Comparison of ENCODE assay signal across 34 mouse cellular contexts in genomic region chr9:64834418-64834817, GRCm38 (mm10). TPM values are rescaled to one million over a fixed set of nuclear protein-coding genes. Genes with fewer than 3 reads are reported as not detected.
A peak's percentile ranks its signal among the peaks of the same experiment; 100 is the strongest.
DNase-seq lines count a peak whose midpoint lies in the region; ATAC-seq lines count a peak whose summit lies in the region.
"Had no signal": no experiment of that assay in that cellular context is flagged by ENCODE, and none has a peak within 500 bp of the region (broad histone marks: within the 10 kb centered on the region; RNA-seq: fewer than 3 reads in every experiment).

No protein-coding gene starts in this region.

- peak overlapping the region; percentile 25; the same call in 1 of the 2 replicates for H3K27ac ChIP-seq in liver, embryonic 11.5 days (ENCODE audit: low read depth, low read length)
- H3K27ac ChIP-seq in liver, embryonic 16.5 days (ENCODE audit: low read length) = peak overlapping the region; percentile 61
- H3K27ac ChIP-seq: embryonic facial prominence, embryonic 10.5 days; embryonic facial prominence, embryonic 15.5 days; forebrain, embryonic 10.5 days; forebrain, embryonic 15.5 days; hindbrain, embryonic 12.5 days; hindbrain, postnatal 0 days; intestine, embryonic 15.5 days; macrophage; midbrain, embryonic 10.5 days; midbrain, embryonic 15.5 days; neural tube, embryonic 15.5 days; stomach, postnatal 0 days had no signal

- H3K9me3 ChIP-seq in liver, embryonic 11.5 days (ENCODE audit: control insufficient read depth, low read length) = no peaks in the 10 kb centered on the region
- H3K9me3 ChIP-seq in liver, embryonic 16.5 days (replicated peaks; ENCODE audit: control insufficient read depth, low read length) = no peaks in the 10 kb centered on the region
- H3K9me3 ChIP-seq: embryonic facial prominence, embryonic 10.5 days; embryonic facial prominence, embryonic 15.5 days; forebrain, embryonic 10.5 days; forebrain, embryonic 15.5 days; hindbrain, embryonic 12.5 days; intestine, embryonic 15.5 days; midbrain, embryonic 10.5 days; midbrain, embryonic 15.5 days; neural tube, embryonic 15.5 days had no signal

- 57% methylated on average over 3 of the region's 3 CpGs for WGBS in liver, embryonic 11.5 days
- WGBS in liver, embryonic 16.5 days (ENCODE audit: insufficient replicate concordance) = 32% methylated on average over 3 of the region's 3 CpGs

- peak overlapping the region; percentile 36 for H3K4me2 ChIP-seq in liver, embryonic 11.5 days
- H3K4me2 ChIP-seq in liver, embryonic 16.5 days (ENCODE audit: low read depth, low read length) = peak overlapping the region; percentile 49
- H3K4me2 ChIP-seq: embryonic facial prominence, embryonic 15.5 days; forebrain, embryonic 15.5 days; heart, embryonic 11.5 days; hindbrain, embryonic 12.5 days; intestine, embryonic 15.5 days; midbrain, embryonic 15.5 days; neural tube, embryonic 15.5 days had no signal

- no peak overlapping the region for H3K4me3 ChIP-seq in liver, embryonic 11.5 days (ENCODE audit: low read depth, low read length)
- no peak overlapping the region for H3K4me3 ChIP-seq in liver, embryonic 16.5 days (ENCODE audit: low read depth, low read length)
- H3K4me3 ChIP-seq: embryonic facial prominence, embryonic 10.5 days; embryonic facial prominence, embryonic 15.5 days; forebrain, embryonic 10.5 days; forebrain, embryonic 15.5 days; hindbrain, embryonic 12.5 days; intestine, embryonic 15.5 days; midbrain, embryonic 10.5 days; midbrain, embryonic 15.5 days; neural tube, embryonic 15.5 days had no signal

- ATAC-seq in common myeloid progenitor, adult 5-6 weeks (replicated peaks; ENCODE audit: low read depth, poor library complexity, severe bottlenecking) = peak; percentile 12; the same call in 1 of the 2 replicates
- peak; percentile 88 for ATAC-seq in liver, embryonic 11.5 days (replicated peaks; ENCODE audit: low FRiP score)
- ATAC-seq in liver, embryonic 16.5 days (ENCODE audit: low read depth) = peak; percentile 84
- ATAC-seq: forebrain, embryonic 15.5 days; hindbrain, postnatal 0 days; intestine, embryonic 15.5 days; lung, postnatal 0 days; midbrain, embryonic 15.5 days; Patski had no signal

- no peak overlapping the region for H3K9ac ChIP-seq in liver, embryonic 11.5 days (ENCODE audit: low read depth, low read length)
- H3K9ac ChIP-seq in liver, embryonic 16.5 days (ENCODE audit: low read depth, low read length) = no peak overlapping the region
- H3K9ac ChIP-seq: embryonic facial prominence, embryonic 15.5 days; forebrain, embryonic 15.5 days; hindbrain, embryonic 12.5 days; intestine, embryonic 15.5 days; midbrain, embryonic 15.5 days; neural tube, embryonic 15.5 days had no signal

- DNase-seq in liver, embryonic 11.5 days (ENCODE audit: low spot score) = no peak
- no peak for DNase-seq in MN1 (ENCODE audit: low spot score)
- no peak for DNase-seq in kidney, postnatal 36 days
- no peak for DNase-seq in spleen, postnatal 14 days (ENCODE audit: low spot score in 2 of 2)
- no peak for DNase-seq in layer of hippocampus, adult 9-10 months (ENCODE audit: low spot score)
- DNase-seq: adrenal gland, postnatal 14 days; cerebellum, adult 2 months; cerebellum, postnatal 14 days; gastrocnemius, postnatal 36 days; heart, adult 18-20 months; heart, postnatal 36 days; kidney, adult 2 months; kidney, postnatal 4 days; right cerebral cortex, adult 18-20 months; spleen, adult 18-20 months; thymus, adult 2 months; thymus, postnatal 36 days had no signal

- H3K27me3 ChIP-seq in liver, embryonic 11.5 days (replicated peaks; ENCODE audit: control insufficient read depth, insufficient read depth, low read length) = no peaks in the 10 kb centered on the region
- no peaks in the 10 kb centered on the region for H3K27me3 ChIP-seq in liver, embryonic 16.5 days (ENCODE audit: control insufficient read depth, insufficient read depth, low read depth, low read length)
- H3K27me3 ChIP-seq: embryonic facial prominence, embryonic 15.5 days; forebrain, embryonic 15.5 days; hindbrain, embryonic 12.5 days; intestine, embryonic 15.5 days; midbrain, embryonic 15.5 days; neural tube, embryonic 15.5 days; Patski had no signal

- no peaks in the 10 kb centered on the region for H3K36me3 ChIP-seq in liver, embryonic 11.5 days (ENCODE audit: control insufficient read depth, insufficient read depth, low read length)
- H3K36me3 ChIP-seq in liver, embryonic 16.5 days (ENCODE audit: control insufficient read depth, insufficient read depth) = peaks cover 25% of the 10 kb centered on the region
- H3K36me3 ChIP-seq: embryonic facial prominence, embryonic 10.5 days; embryonic facial prominence, embryonic 15.5 days; forebrain, embryonic 10.5 days; hindbrain, embryonic 12.5 days; intestine, embryonic 15.5 days; midbrain, embryonic 10.5 days; midbrain, embryonic 15.5 days had no signal

- peaks cover 18% of the 10 kb centered on the region for H3K4me1 ChIP-seq in liver, embryonic 11.5 days (replicated peaks; ENCODE audit: control insufficient read depth, insufficient read depth, low read length)
- H3K4me1 ChIP-seq in liver, embryonic 16.5 days (ENCODE audit: control insufficient read depth, low read depth, low read length) = peaks cover 36% of the 10 kb centered on the region
- H3K4me1 ChIP-seq: forebrain, embryonic 10.5 days; forebrain, embryonic 15.5 days; hindbrain, embryonic 12.5 days; intestine, embryonic 15.5 days; midbrain, embryonic 10.5 days; midbrain, embryonic 15.5 days had no signal

RNA-seq across cellular contexts. Expression of gene Dennd4a, which starts 23.3 kb away (rescaled TPM):
- 46.0 and 49.2 TPM in 2 replicates for total RNA-seq in common myeloid progenitor, adult 5-6 weeks (2017)
- polyA plus RNA-seq in liver, embryonic 11.5 days (2014; fragmentation: Nextera tagmentation; extraction: Ambion mirVana) = 19.1 and 22.6 TPM in 2 replicates
- 40.8 and 42.3 TPM in 2 replicates for polyA plus RNA-seq in liver, embryonic 16.5 days (2015; fragmentation: Nextera tagmentation; extraction: Ambion mirVana)

Comparison
In these comparisons a context has a peak if more than half of its experiments do, and no peak if none do; other contexts are left out.
1. ATAC-seq: peak in every context shown above with its lines; median percentile 88 in liver, embryonic 11.5 days; 84 in liver, embryonic 16.5 days; 12 in common myeloid progenitor, adult 5-6 weeks.